Mouse (Mus musculus) neural tube, postnatal 0 days (tissue): ENCODE results near the gene Notch2. TPM values are rescaled to one million over a fixed set of nuclear protein-coding genes. Genes with fewer than 3 reads are reported as not detected.

Source experiments
- polyA plus RNA-seq: library from polyadenylated mRNA; unstranded; fragments of >200 nt; fragmentation: Nextera tagmentation; extraction: Ambion mirVana; gene quantifications from 2 replicates; pipeline ENCODE4 v1.2.1, GENCODE M21; 2015

Notch2 gene
- polyA plus RNA-seq: 9.1 and 9.4 TPM in 2 replicates

DNA sequence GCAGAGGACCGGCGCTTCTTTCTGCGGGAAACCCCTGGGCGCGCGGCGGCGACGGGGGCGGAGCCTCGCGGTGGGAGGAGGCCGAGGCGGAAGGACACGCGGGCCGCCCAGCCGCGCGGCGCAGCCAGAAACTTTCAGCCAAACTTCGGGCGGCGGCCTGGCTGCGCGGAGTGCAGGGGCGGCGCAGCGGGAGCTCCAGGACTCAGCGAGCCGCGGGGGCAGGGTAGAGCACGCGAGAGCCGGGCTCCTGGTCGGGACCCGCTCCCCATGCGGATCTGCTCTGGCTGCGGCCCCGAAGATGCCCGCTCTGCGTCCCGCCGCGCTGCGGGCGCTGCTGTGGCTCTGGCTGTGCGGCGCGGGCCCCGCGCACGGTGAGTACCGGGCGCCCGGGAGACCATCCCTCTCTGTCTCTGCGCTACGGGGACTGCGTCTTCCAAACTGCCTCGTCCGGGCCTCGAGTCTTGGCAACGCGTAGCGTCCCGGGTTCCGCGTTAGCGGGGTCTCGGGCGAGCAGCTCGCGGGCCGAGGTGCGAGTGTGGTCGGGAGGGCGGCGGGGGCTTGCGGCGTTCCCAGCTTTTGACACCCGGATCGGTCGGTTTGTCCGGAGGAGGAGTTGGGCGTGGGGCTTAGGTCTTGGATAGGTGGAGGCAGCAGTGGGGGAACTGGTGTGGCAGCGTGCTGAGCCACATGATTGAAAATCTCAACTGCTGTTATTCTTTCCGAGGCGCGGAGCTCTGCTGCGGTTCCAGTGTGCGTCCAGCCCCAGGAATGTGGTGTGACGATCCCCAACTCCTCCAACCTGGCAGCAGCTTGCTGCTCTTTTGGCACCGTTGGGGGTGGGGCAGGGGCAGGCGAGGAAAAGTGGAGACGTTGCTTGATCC, at the start of gene Notch2:
Gene Notch2 (plus strand): TSS at position 127 of the 881 bp plus-strand sequence.

DNA sequence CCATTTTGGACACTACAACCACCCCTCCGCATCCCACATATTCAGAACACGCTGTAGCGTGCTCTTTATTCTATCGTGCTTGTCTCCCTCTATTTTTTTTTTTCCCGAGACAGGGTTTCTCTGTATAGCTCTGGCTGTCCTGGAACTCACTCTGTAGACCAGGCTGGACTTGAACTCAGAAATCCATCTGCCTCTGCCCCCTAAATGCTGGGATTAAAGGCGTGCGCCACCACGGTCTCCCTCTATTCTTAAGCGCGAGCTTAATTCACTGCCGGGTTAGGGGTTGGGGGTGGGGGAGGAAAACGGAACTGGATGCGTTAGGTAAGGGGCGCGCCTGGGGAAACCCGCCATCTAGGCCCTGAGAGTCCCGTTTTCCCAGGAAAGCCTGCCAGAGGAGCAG, 147.0 kb downstream of the Notch2 start, which contains the start of gene Adam30:
Gene Adam30 (plus strand): TSS at position 301 of the 400 bp plus-strand sequence.

Other genes with a start within 250 kb of the Notch2 start
- 46.2 and 56.5 TPM in 2 replicates for gene Pde4dip, start 124.8 kb upstream of the Notch2 start, polyA plus RNA-seq
- gene Sec22b, start 112.3 kb upstream of the Notch2 start, polyA plus RNA-seq: 80.9 and 85.7 TPM in 2 replicates
- gene Adam30, start 147.1 kb downstream of the Notch2 start, polyA plus RNA-seq: not detected in 2 replicates
- gene Reg4, start 208.6 kb downstream of the Notch2 start, polyA plus RNA-seq: not detected in 2 replicates